Mouse (Mus musculus): ENCODE measurements around the gene Kcnip1.
A peak's percentile ranks its signal among the peaks of the same experiment; 100 is the strongest.

Gene Kcnip1

DNA sequence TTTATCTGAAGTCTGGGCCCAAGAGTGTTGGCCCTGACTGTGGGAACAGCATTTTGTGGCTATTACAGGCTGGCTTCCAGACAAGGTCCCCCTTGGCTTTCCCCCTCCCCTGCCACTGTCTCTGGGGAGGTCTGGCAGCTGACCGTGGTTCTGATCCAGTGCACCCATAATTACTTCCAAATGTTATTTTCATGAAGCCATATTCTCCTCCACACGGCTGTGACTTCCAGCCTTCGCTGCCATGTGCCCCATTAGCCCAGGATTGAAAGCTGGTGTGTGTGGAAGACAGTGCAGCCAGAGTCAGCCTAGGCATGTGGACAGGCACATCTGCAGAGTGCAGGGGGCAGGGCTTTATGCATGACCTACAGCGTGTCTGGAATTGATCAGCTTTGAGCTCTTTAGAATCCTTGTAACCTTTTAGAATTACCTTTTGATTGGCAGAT is 240.5 kb downstream of the Kcnip1 start:
- DNase-seq (ENCODE audit: low spot score in 2 of 2) = no peak

DNA sequence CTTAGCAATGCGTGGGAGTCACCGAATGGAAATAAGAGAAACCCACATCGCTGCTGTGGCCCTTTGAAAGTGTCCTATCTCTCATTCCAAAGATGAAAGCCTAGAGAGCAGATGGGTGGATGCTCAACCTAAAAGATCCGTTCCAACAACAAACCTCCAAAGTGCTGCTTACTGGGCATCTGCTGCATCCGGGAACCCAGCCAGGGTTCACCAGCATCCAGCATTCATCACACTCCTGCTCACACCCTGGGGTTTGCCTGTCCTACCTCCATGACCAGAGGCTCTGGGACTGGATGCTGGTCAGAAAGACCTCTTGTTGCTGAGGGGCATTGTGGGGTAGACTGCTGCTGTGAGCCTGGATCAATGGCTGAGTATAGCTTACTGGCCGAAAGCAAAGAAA is 241.4 kb downstream of the Kcnip1 start:
- DNase-seq (ENCODE audit: low spot score in 2 of 2) = no peak

DNA sequence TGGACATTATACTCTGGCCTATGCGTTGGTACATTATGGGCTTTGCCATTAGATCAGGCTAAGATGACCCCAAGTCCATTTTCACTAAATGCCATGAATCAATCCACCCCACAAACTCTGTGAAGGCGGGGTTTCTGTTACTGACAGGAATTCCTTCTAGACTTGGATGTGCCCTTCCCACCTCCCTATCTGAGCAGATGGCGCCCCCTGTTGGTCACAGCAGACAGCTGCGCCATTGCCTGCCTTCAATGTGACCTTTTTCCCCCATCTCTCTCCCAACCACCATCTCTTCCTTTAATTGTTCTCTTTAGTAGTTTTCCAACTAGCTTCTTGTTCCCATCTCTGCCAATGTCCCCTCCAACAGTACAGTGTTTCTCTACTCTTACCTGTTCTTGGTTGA is 243.0 kb downstream of the Kcnip1 start:
- DNase-seq (ENCODE audit: low spot score in 2 of 2) = peak in 1 of 2 experiments; percentile 20

DNA sequence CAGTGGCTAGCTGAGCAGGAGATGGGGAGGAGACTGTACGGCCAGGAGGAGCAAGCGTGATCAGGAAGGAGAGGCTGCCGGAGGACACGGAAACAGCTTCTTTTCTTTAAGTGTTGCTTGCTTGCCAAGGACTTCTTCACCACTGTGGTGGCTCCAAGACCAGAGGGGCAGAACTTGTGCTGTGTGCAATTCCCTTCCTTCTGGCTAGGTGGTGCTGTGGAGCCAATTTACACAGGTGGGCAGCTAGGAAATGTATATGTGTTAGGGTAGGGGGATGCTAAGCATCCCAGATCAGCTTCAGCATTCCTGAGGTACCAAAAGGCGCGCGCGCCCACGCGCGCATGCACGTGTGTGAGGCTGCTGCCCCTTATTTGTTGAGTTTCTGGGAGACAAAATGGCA is 243.5 kb downstream of the Kcnip1 start:
- peak in 1 of 2 experiments; percentile 20 for DNase-seq (ENCODE audit: low spot score in 2 of 2)

DNA sequence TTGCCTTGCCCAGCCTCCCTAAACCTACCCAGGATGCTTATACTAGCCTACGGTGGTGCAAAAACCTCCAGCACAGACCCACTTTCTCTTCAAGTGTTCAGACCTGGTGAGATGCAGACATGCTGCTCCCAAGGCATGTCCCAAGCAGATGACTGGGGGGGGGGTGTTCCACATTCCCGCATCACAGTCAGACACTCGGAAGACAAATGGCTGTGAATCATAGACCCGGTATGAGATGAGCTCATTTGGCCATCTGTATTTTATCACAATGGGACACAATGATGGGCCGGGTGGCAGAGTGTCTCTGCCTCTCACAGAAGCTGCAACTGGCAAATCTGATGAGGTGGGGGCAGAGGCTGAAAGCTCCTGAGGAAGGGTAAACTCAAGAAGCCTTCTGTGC is 244.2 kb downstream of the Kcnip1 start:
- DNase-seq (ENCODE audit: low spot score in 2 of 2) = no peak

DNA sequence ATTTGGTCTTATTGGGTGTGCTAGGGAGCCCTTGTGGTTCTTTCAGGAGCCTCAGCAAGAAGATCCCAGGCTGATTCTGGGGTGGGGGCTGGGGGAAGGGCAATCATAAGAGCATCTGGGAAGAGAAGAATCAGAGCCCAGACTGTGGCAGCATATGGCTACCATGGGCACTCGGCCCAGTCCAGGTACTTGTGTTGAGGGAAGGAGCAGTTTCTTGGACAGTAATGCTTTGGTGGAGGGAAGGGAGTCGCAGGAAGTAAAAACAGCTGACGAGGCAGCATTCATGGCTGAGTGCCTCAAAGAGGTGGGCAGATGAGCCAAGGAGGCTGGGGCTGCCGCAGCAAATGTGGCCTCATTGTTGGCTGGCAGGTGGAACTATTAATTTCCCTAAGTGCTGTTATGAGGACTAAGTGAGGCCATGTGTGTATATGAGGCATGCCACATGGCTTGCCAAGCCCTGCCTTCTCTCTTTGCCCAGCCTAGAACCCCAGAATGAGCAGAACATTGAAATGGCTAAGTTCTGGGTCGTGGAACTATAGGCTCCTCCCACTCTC is 245.5 kb downstream of the Kcnip1 start:
- DNase-seq (ENCODE audit: low spot score in 2 of 2) = no peak

DNA sequence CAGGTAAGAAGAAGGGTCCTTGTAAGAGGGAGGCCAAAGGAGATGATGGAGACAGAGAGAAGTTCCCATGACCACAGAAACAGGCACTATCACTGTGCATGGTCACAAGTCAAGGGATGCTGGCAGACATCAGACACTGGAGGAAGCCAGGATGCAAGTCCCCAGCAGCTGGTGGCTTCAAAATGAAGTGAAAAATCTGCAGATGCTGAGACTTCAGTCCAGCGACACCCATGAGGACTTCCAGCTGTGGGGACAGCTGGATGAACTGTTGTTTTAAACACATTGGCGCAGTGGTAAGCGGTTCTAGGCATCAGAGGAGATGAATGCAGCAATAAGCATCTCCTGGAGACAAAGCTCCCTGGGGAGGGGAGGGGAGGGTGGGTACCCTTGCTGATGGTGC is 246.6 kb downstream of the Kcnip1 start:
- no peak for DNase-seq (ENCODE audit: low spot score in 2 of 2)

DNA sequence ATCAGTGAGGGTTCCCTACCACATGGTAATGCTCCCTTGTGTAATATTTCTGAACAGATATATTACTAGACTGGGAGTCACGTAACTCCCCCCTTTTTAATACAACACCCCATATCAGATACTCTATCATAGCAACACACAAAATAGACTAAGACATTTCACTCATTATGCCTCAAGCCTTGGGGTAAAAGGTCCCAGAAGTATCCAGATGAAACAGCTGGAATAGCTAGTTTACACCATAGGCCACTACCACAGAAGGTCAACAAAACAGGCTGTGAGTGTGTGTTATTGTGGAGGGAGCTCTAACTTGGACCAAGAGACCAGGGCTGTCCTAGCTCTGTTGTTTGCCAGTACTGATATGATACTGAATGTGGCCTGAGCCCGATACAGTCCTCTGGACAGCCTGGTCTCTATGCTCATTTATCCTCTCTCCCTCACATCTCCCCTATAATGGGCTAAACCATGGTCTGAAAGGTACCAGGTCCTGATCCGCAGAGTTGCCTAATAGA is 247.1 kb downstream of the Kcnip1 start:
- no peak for DNase-seq (ENCODE audit: low spot score in 2 of 2)

DNA sequence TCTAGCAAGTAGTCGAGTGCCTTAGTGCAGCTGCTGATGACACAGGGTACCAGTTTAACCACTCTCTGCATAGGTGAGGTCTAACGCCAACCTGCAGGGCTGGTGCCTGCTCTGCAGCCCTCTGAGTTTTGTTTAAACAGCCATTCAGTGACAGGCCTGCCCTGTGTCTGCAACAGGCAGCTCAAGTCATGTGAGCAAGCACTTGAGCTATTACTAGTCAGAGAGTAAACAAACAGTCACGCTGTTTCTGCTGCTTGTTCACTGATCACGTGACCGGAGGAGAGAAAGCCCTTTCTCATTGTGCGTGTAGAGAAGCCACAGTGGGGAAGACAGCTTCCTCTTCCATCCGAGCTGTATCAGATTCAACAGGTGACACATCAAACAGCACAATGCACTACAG is 248.5 kb downstream of the Kcnip1 start:
- DNase-seq (ENCODE audit: low spot score in 2 of 2) = no peak

DNA sequence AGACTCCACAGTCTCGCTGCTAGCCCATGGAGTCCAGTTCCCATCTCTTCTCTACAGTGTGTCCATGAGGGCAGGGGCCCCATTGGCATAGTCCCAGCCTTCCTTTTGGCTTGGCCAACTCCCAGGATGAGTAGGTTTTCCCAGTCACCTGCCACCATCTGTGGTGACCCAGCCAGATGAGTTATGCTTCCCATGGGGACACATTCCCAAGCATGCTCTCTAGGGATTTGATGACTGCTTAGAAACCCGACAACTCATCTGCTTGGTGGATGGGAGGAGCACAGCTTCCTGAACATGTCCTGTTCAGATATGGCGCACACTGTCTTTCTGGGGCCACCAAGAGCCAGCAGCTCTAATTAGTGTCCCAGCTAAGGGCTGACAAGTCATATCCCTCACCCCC is 252.8 kb downstream of the Kcnip1 start:
- no peak for DNase-seq (ENCODE audit: low spot score in 2 of 2)

DNA sequence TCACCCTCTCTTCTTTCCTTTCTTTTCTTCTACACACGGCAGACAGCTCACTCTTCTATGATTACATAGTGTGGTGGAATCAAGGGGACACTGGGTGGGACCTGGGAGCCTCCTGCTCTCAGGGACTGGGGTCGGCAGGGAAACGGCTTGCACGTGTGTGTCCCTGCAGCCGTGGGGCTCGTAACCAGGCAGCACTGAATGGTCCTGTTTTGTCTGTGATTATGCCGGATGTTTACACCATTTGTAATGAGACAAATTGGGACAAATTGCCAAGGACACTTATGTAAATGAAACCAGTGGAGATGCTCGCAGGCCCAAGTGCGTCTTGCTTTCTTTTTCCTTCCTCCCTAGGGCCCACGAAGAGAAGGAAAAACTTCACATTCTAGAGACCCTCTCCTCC is 256.5 kb downstream of the Kcnip1 start:
- no peak for DNase-seq (ENCODE audit: low spot score in 2 of 2)

DNA sequence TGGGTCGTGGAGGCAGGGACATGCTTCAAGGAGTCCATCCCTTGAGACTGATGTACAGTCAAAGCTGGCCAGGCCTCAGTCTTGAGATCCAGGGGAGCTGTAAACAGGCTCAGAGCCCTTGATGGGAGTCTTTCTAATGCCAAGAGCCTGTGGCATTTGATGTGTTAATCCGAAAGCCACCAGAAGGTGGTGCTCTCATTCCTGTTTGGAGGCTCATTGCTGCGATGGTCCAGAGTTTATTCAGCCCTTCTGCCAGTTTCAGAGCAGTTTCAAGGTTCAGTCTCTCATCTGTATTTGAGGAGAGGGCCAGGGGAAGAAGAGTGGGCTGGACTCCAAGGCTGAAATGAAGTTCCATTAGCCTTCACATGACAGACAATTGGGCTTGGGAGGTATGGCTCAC is 259.7 kb downstream of the Kcnip1 start:
- peak; percentile 13 to 45 for DNase-seq (ENCODE audit: low spot score in 2 of 2)

DNA sequence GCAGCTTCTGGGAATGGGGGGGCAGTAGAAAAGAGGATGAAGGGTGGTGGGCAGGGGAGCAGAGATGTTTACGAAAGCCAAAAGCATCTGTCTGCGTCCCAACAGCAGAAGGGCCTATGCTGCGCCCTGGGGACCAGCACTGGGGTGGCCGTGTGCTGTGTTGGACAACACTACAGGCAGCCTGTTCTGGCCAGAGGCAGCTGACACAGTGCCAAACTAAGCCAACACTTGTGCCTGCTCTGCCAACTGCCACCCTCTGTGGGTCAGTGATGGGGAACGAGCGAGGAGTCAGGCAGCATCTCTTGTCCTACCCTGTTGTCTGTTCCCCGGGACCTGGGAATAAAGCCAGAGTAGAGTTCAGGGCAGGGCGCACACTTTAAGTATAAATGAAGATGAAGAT is 260.6 kb downstream of the Kcnip1 start:
- no peak for DNase-seq (ENCODE audit: low spot score in 2 of 2)

DNA sequence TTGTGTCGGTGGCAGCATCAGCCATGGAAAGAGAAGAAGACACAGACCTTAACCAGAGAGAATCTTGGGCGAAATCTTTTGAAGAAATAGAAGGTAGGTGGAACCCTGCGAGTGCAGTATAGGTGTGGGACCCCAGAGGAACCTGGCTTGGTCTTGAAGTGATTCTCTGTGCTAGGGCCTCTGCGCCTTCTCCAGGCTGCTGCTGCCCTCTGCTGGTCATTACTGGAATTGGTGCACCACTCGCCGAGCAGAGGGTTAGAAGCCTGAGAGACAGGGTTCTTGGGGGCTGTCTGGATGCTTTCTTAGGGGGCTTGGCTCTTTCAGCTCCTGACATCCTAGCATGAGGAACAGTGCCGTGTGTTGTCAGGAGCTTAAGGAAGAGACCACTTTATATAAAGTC is 271.7 kb downstream of the Kcnip1 start:
- DNase-seq (ENCODE audit: low spot score in 2 of 2) = peak; percentile 34 to 74

DNA sequence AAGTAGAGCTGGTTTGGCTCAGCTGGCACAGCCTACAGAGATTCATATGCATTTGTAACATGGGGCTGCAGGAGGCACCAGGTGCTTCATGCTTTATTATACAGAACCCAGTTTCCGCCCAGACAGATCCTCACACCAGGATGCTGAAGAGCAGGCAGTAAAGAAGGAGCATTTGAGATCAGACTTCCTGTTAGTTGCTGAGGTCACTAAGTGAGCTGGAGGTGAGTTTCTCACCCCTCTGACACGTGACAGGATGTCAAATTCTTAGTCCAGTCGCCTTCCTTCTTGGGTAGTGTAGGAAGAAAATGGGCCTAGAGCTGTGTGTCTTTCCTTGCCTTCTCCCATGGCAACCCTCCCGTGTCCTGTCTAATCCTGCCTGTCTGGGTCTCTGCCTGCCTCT is 286.2 kb downstream of the Kcnip1 start:
- no peak for DNase-seq (ENCODE audit: low spot score in 2 of 2)

DNA sequence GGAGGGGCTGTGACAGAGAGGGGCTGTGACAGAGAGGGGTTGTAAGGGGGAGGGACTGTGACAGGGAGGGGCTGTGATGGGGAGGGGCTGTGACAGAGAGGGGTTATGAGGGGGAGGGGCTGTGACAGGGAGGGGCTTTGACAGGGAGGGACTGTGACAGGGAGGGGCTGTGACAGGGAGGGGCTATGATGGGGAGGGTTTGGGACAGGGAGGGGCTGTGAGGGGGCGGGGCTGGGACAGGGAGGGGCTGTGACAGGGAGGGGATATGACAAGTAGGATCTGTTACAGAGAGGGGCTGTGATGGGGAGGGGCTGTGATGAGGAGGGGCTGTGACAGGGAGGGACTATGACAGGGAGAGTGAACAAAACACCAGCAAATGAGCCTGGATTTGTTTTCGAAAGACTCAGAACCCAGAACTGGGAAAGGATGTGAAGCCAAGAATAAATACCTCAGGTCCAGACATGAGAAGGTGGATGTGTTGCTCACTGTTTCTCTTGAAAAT is 290.9 kb downstream of the Kcnip1 start:
- DNase-seq (ENCODE audit: low spot score in 2 of 2) = no peak

DNA sequence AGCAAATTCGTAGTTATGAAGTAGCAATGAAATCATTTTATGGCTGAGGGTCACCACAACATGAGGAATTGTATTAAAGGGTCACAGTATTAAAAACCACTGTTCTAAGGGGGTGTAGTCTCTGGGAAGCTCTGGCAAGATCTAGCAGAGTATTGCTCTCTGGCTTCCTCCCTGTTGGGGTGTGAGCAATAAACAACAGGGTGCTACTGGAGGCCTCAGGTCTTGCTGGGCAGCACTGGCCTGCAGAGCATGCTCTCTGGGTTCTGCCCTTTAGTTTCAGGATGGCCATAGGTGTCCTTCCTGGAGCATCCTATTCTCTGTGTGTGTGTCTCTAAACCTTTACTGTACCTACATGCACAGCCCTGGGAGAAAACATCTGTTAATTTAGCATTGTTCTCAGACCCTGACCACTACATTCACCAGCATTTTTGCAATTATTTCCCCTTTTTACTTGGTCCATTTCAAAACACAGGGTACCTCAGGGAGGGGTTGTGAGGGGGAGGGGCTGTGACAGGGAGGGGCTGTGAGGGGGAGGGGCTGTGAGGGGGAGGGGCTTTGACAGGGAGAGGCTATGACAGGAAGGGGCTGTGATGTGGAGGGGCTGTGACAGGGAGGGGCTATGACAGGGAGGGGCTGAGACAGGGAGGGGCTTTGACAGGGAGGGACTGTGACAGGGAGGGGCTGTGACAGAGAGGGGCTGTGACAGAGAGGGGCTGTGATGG is 291.6 kb downstream of the Kcnip1 start:
- DNase-seq (ENCODE audit: low spot score in 2 of 2) = no peak

DNA sequence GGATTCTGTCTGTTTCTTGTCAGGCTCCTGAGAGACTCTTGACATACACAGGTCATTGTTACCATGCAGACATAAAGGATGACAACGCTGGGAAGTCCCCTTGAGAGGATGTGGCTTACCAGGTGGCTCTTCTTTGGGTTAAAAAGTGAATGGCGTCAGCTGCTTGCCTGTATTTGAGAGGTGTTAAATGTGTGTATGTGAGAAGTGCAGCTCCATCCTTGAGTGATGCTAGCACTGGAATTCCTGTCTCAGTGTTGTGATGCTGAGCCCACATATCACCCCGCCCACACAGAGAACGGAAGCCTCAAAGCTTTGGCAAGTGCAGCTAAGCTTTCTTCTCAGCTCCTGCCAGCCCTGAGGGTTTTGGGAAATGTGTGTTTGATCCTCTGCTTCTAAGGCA is 292.2 kb downstream of the Kcnip1 start:
- no peak for DNase-seq (ENCODE audit: low spot score in 2 of 2)

DNA sequence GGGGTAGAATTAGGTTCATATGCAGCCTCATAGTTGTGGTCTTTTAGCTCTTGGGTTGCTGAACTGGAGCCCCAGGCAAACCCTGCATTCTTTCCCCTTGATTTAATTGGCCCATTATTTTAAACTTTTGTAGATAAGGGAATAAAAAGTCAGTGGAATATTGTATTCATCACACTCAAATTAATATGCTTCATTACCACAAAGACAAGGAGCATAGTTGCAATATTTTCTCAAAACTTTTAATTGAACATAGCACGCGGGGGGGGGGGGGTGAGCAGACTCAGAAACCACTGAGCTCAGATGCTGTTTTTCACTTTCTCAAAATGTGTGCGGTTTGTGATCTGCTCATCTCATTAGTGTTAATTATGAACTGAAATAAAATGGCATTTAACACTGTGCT is 302.8 kb downstream of the Kcnip1 start:
- DNase-seq (ENCODE audit: low spot score in 2 of 2) = no peak

DNA sequence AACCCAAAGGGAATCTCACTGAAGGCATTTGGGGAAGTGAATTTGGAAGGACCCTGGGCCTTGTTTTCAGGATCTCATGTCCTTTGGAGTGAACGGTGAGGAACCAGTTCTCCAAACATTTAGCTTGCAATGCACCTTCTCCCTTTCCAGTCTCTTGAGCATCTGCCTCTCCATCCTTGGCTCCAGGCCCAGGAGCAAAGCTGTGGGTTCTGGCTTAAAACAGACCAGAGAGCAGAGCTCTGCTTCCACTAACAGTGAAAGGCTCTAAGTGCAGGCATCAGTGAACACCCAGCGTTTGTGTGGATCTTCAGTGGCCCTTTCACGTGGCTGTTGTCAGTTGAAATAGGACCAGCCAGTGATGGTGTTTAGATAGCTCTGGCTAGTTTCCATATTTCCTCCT is 307.0 kb downstream of the Kcnip1 start:
- DNase-seq (ENCODE audit: low spot score in 2 of 2) = no peak

DNA sequence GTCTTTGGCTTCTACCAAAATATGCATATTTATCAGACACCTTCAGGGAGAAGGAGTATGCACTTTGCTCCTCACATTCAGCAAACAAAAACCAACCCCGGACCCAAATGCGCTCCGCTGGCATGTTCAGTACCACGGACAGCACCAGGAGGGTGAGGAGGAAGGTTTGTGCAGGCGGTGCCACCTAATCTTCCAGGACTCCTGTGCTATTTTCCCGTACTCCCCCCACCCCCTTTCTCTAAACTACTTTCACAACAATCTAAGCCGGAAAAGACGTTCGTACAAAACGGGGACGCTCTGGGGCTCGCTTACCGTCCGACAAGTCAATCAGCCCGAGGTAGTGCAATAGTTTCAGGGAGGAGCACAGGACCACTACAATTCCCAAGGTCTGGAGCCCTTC is 312.8 kb downstream of the Kcnip1 start:
- DNase-seq (ENCODE audit: low spot score in 2 of 2) = peak in 1 of 2 experiments; percentile 30

DNA sequence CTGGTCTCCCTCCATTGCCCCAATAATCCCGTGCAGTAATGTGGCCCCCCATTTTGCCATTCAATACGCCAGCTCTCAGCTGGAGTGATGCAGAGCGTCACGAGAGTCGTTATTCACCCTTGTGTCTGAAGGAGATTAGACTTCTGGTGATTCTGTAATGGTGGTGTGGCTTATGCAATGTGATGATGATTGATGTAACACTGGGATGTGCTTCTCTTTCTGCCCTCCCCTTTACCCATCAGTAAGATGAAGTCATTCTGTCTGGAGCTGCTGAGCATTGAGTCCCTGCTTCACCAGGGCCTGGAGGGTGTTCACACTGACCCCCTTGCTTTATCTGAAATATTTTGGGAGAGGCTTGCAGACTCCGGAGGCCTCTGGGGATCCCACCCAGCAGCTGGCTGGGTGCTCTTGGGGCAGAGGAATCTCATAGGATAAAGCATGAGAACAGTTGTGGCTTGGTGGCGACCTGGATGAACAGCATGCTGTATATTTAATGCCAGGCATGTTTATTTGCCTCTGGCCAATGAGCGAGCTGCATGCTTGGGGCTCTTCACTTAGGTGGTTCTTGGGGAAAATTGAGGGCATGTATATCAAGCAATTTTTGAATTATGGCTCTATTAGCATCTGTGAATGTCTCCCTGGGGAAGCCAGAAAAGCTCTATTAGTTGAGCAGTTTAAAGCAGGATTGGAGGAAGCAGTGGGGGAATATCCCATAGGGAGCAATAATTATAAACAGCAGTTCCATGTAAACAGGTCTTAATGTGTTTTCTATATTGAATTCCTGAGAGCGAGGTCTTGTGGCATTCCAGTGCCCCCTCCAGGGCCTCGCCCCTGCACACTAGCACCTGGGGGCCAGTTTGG is 322.6 kb downstream of the Kcnip1 start:
- no peak for DNase-seq (ENCODE audit: low spot score in 2 of 2)

Data from spleen, postnatal 10 days (tissue).